Mouse (Mus musculus): Measurements from ENCODE around the gene Kcnc3. TPM values are rescaled to one million over a fixed set of nuclear protein-coding genes. Genes with fewer than 3 reads are reported as not detected.

The Kcnc3 gene
- total RNA-seq (2015; ENCODE audit: low replicate concordance), result not detected in 2 replicates
- not detected in 2 replicates for total RNA-seq (2017; ENCODE audit: low replicate concordance)

- ATAC-seq (replicated peaks; ENCODE audit: low FRiP score, poor library complexity, severe bottlenecking), result no peak
These were observed at the start of gene Kcnc3 for GRCm38 (mm10) chr7:44590402-44591347. Gene Kcnc3, plus strand, starts transcription at chr7:44590664.

- ATAC-seq (replicated peaks; ENCODE audit: low FRiP score, poor library complexity, severe bottlenecking), result no peak
These were observed 47.9 kb upstream of the Kcnc3 start for GRCm38 (mm10) chr7:44542555-44542954.

- no peak for ATAC-seq (replicated peaks; ENCODE audit: low FRiP score, poor library complexity, severe bottlenecking)
These were observed 47.4 kb upstream of the Kcnc3 start for GRCm38 (mm10) chr7:44543071-44543470.

- ATAC-seq (replicated peaks; ENCODE audit: low FRiP score, poor library complexity, severe bottlenecking), result no peak
These were observed 44.2 kb upstream of the Kcnc3 start for GRCm38 (mm10) chr7:44546274-44546673.

GRCm38 (mm10) chr7:44547041-44547440, 43.4 kb upstream of the Kcnc3 start:
- no peak for ATAC-seq (replicated peaks; ENCODE audit: low FRiP score, poor library complexity, severe bottlenecking)

GRCm38 (mm10) chr7:44547725-44548124, 42.7 kb upstream of the Kcnc3 start:
- ATAC-seq (replicated peaks; ENCODE audit: low FRiP score, poor library complexity, severe bottlenecking), result no peak

- peak; percentile 86 for ATAC-seq (replicated peaks; ENCODE audit: low FRiP score, poor library complexity, severe bottlenecking)
These were observed 41.9 kb upstream of the Kcnc3 start, which contains the start of gene Pold1 for GRCm38 (mm10) chr7:44548497-44549087. Gene Pold1, minus strand, starts transcription at chr7:44548849.

GRCm38 (mm10) chr7:44549621-44550408, 40.6 kb upstream of the Kcnc3 start:
- no peak for ATAC-seq (replicated peaks; ENCODE audit: low FRiP score, poor library complexity, severe bottlenecking)

GRCm38 (mm10) chr7:44550409-44550678, 40.1 kb upstream of the Kcnc3 start:
- ATAC-seq (replicated peaks; ENCODE audit: low FRiP score, poor library complexity, severe bottlenecking), result no peak

- no peak for ATAC-seq (replicated peaks; ENCODE audit: low FRiP score, poor library complexity, severe bottlenecking)
These were observed 39.2 kb upstream of the Kcnc3 start for GRCm38 (mm10) chr7:44551301-44551700.

GRCm38 (mm10) chr7:44551731-44552130, 38.7 kb upstream of the Kcnc3 start:
- no peak for ATAC-seq (replicated peaks; ENCODE audit: low FRiP score, poor library complexity, severe bottlenecking)

- no peak for ATAC-seq (replicated peaks; ENCODE audit: low FRiP score, poor library complexity, severe bottlenecking)
These were observed 38.1 kb upstream of the Kcnc3 start for GRCm38 (mm10) chr7:44552141-44552908.

GRCm38 (mm10) chr7:44553196-44553764, 37.2 kb upstream of the Kcnc3 start:
- ATAC-seq (replicated peaks; ENCODE audit: low FRiP score, poor library complexity, severe bottlenecking), result peak; percentile 50

GRCm38 (mm10) chr7:44553826-44554225, 36.6 kb upstream of the Kcnc3 start, which contains the start of gene Nr1h2:
Gene Nr1h2, minus strand, starts transcription at chr7:44553951.
- ATAC-seq (replicated peaks; ENCODE audit: low FRiP score, poor library complexity, severe bottlenecking), result peak; percentile 95

GRCm38 (mm10) chr7:44557629-44558028, 32.8 kb upstream of the Kcnc3 start:
- no peak for ATAC-seq (replicated peaks; ENCODE audit: low FRiP score, poor library complexity, severe bottlenecking)

- ATAC-seq (replicated peaks; ENCODE audit: low FRiP score, poor library complexity, severe bottlenecking), result peak; percentile 83
These were observed 29.7 kb upstream of the Kcnc3 start for GRCm38 (mm10) chr7:44560435-44561400.

GRCm38 (mm10) chr7:44563284-44563683, 27.2 kb upstream of the Kcnc3 start:
- no peak for ATAC-seq (replicated peaks; ENCODE audit: low FRiP score, poor library complexity, severe bottlenecking)

- ATAC-seq (replicated peaks; ENCODE audit: low FRiP score, poor library complexity, severe bottlenecking), result no peak
These were observed 26.0 kb upstream of the Kcnc3 start for GRCm38 (mm10) chr7:44564486-44564885.

Measured in erythroid progenitor cell, adult 5-6 weeks (primary cell).